Mouse (Mus musculus): ENCODE data around the gene Gm14698. TPM values are rescaled to one million over a fixed set of nuclear protein-coding genes. Genes with fewer than 3 reads are reported as not detected.
"Not testable (repeated sequence)": the region's sequence is repeated elsewhere in the genome, so short reads cannot be mapped to it uniquely, and the experiment has no call there.

Gm14698 gene
- 0.46 and 0.57 TPM in 2 replicates for polyA plus RNA-seq (2012; rRNA removed)

DNA sequence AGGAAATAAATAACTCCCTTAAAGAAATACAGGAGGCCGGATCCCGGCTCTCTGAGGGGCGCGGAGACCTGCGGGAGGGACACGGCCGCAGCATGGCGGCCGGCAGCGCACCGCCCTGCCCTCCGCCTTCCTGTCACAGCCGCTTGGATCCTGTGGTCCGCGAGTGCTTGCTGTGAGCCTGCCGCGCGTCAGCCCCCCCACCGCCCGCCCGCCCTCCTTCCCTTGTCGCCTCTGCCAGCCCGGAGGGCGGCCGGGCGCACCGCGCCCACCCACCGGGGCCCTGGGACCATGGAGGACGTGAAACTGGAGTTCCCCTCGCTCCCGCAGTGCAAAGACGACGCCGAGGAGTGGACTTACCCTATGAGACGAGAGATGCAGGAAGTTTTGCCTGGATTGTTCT, at the start of gene Gm14698:
Gene Gm14698 (plus strand): TSS at position 35 of the 400 bp plus-strand sequence.
- not testable (repeated sequence) for H3K4me3 ChIP-seq (ENCODE audit: insufficient read depth, low read length); H3K27ac ChIP-seq (ENCODE audit: insufficient read depth, low read length); H3K4me1 ChIP-seq (ENCODE audit: control insufficient read depth, insufficient read depth, low read length)

DNA sequence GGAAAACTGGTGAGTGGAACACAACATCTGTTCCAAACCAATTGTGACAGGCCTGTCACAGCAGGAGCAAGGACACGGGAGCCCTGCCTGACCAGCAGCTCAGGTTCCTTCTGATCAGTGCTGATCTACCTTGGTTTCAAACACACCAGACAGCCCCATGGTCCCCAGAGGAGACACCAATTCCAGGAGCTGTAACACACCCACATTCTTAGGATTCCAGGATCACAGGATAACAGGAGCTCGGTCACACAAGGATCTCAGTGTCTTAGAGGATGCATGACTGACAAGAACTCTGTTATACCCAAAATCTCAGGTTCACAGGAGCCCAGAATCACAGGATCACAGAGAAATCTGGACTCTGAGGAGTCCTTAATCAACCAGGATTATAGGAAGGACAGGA, 444 bp upstream of the Gm14698 start:
- H3K27ac ChIP-seq (ENCODE audit: insufficient read depth, low read length); H3K4me3 ChIP-seq (ENCODE audit: insufficient read depth, low read length); H3K4me1 ChIP-seq (ENCODE audit: control insufficient read depth, insufficient read depth, low read length): not testable (repeated sequence)

DNA sequence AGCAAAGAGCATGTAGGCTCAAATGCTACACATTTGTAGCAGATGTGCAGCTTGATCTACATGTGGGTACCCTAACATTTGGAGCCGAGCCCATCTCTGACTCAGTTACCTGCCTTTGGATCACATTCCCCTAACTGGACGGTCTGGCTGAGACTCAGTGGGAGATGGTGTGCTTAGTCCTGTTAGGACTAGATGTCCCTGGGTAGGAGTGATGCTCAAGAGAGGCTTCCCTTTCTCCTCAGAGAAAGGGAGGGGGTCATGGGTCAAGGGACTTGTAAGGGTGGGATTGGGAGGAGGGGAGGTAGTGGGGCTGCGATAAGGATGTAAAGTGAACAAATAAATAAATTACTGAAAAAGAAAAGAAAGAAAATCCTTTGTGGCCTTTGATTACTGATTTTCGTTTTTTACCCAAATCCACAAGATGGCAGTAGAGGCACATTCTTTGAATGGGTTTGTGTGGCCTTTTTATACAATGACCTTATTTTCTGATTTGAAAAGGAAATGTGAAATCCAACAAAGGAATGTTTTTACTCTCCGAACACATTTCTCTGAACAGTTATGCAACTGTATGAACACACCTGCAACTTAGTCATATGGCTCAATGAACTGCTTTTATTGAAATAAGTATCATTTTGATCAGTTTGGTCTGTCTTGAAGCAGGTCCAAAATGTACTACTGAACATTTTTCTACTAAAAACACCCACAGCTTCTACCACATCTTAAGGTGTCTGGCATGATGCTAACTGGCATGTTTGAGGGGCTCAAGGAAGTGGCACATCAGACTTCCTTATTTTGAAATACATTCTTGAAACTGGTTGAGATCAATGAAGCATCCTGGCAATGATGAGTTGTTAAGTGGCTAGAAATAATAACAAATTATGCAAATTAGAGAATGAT, 18.9 kb downstream of the Gm14698 start:
- Histone ChIP-seq H3K4me3 (ENCODE audit: insufficient read depth, low read length) (no peak overlapping the region), H3K4me1 (ENCODE audit: control insufficient read depth, insufficient read depth, low read length) (no peaks in the 10 kb centered on the region), H3K27ac (ENCODE audit: insufficient read depth, low read length) (no peak overlapping the region)
- TF ChIP-seq CTCF (IDR thresholded peaks at IDR 0.05; ENCODE audit: extremely low read depth, insufficient read depth, low read length) (no peak), POLR2A (IDR thresholded peaks at IDR 0.05; ENCODE audit: extremely low read depth, insufficient read depth, low read length) (no peak)

DNA sequence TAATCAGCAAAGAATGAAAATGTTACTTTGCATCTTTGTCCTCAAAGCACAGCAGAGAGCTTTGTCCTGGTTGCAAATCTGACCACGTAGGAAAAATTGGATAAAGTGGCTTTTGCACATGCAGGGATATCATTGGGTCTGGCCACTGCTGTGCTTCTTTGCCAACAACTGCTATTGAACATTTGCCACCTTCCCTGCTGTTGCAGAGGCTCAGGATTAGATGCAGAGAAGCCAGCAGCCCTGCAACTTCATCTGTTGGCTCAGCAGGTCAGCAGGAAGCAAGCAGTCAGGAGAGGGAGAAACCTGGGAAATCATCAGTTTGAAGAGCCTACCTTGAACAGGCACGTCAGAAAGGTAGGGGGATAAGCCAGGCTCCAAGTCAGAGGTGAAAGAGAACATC, 44.3 kb downstream of the Gm14698 start:
- Histone ChIP-seq H3K27ac (ENCODE audit: insufficient read depth, low read length) (no peak overlapping the region), H3K4me3 (ENCODE audit: insufficient read depth, low read length) (no peak overlapping the region)

More for the DNA sequence above, 44.3 kb downstream of the Gm14698 start:
- H3K4me1 ChIP-seq (ENCODE audit: control insufficient read depth, insufficient read depth, low read length): no peaks in the 10 kb centered on the region
- TF ChIP-seq CTCF (IDR thresholded peaks at IDR 0.05; ENCODE audit: extremely low read depth, insufficient read depth, low read length) (no peak), POLR2A (IDR thresholded peaks at IDR 0.05; ENCODE audit: extremely low read depth, insufficient read depth, low read length) (no peak)

Other genes starting within 250 kb of the Gm14698 start
- 45.1 and 49.1 TPM in 2 replicates for gene Fmr1, start 142.6 kb upstream of the Gm14698 start, polyA plus RNA-seq (2012; rRNA removed)
- gene Fmr1nb, start 59.3 kb upstream of the Gm14698 start, polyA plus RNA-seq (2012; rRNA removed): 0.13 TPM in 1 of 2 replicates, not detected in the other
- not detected in 2 replicates for gene Gm6812, start 72.0 kb downstream of the Gm14698 start, polyA plus RNA-seq (2012; rRNA removed)